Mouse (Mus musculus) retina, postnatal 7 days (tissue): ENCODE results near the gene Cd52.
"Not testable (repeated sequence)": the region's sequence is repeated elsewhere in the genome, so short reads cannot be mapped to it uniquely, and the experiment has no call there.

ENCODE experiments used
- DNase-seq: peaks from one replicate; pipeline ENCODE4 v3.0.0-alpha.2; 2012; ENCODE audit warnings: low read depth, low spot score

The Cd52 gene

DNA sequence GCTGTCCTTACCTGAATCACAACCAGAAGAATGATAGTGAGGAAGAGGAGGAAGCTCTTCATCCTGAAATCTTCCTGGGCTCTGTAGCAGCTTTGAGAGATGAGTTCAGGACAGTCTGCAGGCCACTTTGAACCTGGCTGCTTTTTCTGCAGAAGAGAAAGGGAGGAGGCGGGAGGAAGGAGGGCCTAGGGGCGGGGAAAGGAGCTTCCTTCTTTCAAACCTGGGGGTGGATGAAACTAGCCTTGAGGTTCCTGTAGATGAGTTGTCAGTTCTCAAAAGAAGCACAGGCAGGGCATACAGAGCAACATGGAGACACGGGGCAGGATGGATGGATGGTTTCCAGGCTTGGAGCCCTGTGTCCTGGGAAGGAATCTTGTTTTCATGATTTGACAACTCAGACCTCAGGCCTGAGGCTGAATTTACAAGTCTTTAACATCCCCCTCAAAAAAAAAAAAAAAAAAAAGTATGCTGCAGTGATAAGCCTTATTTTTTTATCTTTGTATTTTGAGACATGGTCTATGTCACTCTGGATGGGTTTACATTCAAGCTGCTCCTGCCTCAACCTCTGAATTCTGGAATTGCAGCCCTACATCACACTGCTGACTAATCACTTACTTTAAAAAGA, at the start of gene Cd52:
Gene Cd52 (minus strand): TSS at position 160 of the 625 bp plus-strand sequence.
- no peak for DNase-seq

DNA sequence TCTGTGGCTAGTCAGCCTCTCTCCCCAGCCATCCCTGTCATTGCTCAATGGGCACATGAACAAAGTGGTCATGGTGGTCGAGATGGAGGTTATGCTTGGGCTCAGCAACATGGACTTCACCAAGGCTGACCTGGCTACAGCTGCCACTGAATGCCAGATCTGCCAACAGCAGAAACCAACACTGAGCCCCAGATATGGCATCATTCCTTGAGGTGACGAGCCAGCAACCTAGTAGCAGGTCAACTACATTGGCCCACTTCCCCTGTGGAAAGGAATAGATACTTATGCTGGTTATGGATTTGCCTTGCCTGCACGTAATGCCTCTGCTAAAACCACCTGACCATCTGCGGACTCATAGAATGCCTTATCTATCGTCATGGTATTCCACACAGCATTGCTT, 49.4 kb upstream of the Cd52 start:
- not testable (repeated sequence) for DNase-seq

DNA sequence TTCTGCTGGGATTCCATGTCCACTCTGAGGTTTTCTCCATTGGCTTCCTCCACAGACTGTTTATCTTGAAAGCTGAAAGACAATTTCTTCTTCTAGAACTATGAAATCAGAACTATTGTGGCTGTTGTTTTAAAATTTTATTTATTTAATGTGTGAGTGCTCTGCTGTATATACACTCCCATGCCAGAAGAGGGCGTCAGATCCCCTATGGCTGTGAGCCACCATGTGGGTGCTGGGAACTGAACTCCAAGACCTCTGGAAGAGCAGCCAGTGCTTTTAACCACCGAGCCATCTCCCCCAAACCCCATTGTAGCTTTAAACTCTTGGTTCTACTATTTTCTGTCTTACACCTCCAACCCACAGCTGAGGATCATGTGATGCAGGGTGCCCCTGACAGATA, 44.0 kb upstream of the Cd52 start:
- DNase-seq: no peak

DNA sequence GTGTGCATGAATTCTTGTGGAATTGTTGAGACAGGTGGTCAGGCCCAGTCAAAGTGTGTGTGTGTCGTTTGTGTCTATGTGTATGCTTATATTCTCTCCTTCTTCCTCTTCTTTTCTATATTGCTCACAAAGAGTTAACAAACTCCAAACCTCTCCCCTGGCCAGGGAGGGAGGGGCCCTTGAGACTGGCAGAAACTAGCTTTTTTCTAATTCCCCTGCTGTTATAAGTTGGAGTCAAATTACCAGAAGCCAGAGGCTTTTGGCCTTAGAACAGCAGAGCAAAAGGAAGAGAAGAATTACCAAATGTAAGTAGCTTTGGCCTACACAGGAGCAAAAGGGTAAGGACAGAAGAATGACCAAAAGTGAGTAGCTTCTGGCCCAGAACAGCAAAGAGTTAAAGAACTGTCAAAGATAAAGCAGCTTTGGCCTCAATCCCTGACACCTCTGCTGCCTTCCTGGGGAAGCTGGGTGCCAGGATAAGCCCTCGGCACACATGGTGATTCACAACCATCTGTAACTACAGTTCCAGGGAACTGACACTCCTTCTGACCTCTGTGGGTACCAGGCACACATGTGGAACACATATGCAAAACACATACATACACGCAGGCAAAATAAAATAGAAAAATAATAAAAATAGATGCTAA, 41.5 kb upstream of the Cd52 start:
- peak; percentile 28 for DNase-seq

DNA sequence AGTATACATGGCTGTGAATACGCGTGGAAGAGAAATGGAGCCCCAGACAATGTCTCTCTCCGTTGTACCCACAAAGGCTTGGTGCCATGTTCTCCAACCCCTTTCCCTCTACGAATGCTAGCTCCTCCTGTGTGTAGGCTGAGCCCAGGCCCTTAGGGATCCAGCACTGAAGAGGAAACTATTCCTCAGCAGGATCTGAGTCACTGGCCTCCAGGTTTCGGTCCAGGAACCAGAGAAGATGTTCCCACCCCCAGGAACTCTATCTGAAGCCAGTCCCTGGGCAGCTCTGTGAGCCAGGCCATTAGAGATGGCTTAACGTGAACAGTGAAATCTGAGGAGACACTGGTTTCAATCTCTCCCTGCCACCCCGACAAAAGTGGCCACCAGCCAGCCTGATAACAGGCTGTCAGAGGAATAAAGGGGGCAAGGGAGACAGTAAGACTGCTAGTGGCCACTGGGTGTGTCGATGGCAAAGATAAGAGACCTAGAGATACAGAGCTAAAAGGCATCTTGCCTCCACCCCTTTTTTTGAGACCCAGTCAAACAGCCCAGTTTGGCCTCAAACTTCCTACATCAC, 37.7 kb upstream of the Cd52 start:
- DNase-seq: no peak

DNA sequence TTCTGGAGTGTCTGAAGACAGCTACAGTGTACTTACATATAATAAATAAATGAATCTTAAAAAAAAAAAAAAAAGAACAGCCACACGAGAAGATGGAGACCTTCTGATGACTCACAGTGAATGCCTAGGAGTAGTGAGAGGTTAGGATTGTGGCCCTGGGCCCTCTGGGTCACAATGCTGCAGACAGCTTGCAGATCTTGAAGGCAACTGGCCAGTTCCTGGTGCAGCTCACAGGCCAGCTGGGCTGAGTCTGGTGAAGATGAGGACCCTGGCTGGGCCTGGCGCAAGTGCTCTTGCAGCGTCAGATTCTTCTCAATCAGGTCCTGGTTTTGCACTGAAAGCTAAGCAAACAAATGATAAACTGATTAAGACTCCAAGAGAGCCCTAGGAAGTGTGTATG, 37.2 kb upstream of the Cd52 start:
- no peak for DNase-seq

DNA sequence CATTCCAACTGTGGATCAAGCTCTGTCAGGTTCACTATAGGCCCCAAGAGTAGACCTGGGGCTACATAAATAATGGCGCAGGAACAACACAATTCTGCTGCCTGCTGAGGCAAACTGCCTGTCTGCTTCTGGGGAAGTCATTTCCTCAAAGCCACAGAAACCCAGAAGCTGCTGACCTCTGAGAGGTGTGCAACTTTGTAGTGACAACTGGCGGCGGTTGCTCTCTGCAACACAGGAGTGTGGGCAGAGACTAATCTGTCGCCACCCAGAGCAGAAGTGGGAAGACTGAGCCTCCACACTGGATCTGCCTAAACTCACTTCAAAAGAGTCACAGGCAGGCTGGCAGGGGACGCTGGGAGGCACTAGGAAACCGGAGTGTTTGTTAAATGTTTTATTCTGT, 34.6 kb upstream of the Cd52 start:
- no peak for DNase-seq

DNA sequence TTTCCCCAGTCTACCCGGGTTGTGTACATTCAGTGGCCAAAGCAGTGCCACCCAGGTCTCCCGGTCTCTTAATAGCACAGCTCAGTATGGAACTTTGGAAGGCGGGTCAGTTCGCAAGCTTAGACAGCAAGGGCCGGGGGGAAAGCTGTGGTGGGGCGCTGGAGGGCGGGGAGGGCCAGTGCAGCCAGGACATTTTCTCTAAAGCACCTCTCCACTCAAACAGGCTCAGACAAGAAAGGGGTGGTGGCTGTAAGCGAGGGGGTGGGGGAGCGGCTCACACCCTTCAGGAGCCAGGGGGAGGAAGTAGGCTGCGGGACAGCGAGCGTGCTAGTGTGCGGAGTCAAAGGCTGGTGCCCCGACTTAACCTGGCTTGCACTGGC, 34.1 kb upstream of the Cd52 start:
- no peak for DNase-seq

DNA sequence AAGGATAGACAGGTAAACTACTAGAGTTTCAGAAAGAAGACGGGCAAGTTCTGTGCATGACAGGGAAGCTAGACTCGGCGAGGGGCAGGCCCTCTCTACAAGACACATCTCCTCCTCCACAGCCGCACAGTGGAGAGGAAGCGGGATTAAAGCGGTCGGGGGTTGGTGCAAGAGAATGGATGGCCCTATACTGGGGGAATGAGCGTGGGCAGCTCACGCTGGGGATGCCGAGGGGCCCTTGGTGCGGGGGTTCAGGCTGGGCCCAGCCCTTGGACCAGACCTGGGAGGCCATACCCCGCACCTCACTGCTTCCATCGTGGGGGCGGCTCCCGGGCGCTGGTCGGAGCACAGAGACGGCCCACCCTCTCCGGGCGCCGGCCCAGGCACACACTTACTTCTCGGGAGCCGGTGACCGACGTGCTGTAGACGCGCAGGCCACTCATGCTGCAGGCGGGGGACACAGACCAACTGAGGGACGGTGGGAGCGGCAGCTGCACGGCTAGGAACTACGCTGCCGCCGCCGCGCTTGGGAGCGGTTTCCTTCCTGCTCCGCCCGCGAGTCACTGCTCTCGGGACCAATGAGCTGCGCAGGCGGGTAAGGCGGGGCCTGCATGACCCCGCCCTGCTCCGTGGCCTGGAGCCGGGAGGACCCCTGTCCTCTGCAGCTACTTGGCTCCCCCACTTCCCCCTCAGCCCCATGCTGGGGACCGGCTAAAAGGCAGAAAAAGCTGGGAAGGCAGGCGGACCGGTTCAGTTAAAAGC, 33.5 kb upstream of the Cd52 start, which contains the start of gene Sh3bgrl3:
Gene Sh3bgrl3 (minus strand): TSS at position 569 of the 762 bp plus-strand sequence.
- peak; percentile 58 for DNase-seq

DNA sequence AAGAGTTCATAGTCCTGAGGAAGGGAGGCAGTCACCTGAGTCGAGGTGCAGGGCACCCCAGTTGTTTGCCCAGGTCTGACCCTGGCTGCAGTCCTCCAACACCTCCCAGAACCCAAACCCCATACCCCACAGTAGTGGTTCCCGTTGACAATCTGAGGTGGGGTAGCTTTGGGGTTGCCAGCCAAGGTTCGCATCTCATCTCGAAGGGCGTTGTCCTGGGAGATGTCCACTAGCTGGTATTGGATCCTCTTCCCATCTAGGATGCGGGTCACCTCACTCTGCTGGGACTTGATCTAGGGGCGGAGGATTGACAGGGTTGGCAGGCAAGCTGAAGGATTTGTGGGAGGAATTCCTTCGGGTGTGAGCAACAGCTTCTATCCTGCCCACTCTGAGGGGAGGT, 32.9 kb upstream of the Cd52 start:
- DNase-seq: no peak

DNA sequence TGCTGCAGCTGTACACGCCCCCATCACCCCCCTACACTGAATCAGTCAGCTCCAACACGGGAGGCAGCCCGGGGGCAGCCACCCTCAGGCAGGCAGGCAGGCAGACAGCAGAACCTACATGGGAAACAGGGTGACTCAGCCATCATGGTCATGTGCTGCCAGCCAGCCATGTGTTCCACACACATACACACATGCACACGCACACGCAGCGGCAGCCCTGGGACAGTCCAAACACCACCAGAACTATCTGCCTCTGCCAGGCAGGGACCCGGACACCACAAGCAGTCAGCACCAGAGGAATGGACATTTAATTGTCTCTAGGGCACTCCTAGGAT, 32.2 kb upstream of the Cd52 start:
- DNase-seq: no peak

DNA sequence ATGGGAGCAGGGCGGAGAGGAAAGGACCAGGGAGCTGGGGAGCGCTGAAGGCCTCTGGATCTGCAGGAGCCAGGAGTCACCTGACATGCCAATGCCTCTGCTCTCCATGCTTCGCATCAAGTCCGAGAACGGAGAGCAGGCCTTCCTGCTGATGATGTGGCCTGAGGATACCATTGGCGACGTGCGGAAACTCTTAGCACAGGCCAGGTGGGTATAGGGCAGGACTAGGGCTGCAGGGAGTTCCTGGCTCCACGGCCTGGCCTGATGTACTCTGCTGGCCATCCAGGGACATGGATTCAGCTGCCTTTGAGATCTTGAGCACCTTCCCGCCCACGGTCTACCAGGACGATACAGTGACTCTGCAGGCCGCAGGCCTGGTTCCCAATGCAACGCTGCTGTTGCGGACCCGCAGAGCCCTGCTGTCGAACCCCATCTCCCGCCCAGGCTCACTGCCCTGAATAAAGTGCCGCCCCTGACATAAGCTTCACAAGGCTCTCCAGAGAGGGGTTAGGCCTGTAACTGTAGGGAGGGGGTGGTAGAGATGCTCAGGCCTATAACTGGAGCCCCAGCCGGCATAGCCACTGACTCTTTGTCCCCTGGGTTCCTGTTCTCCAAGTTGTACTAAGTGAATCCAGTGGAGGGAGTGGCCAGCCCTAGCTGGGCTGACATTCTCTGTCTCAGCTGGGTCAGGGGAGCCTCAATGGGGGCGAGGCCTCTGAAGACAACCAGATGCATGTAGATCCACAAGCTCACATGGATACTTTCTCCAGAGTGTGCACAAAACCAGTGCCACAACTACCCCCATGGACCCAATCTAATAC, 31.6 kb upstream of the Cd52 start:
- no peak for DNase-seq

DNA sequence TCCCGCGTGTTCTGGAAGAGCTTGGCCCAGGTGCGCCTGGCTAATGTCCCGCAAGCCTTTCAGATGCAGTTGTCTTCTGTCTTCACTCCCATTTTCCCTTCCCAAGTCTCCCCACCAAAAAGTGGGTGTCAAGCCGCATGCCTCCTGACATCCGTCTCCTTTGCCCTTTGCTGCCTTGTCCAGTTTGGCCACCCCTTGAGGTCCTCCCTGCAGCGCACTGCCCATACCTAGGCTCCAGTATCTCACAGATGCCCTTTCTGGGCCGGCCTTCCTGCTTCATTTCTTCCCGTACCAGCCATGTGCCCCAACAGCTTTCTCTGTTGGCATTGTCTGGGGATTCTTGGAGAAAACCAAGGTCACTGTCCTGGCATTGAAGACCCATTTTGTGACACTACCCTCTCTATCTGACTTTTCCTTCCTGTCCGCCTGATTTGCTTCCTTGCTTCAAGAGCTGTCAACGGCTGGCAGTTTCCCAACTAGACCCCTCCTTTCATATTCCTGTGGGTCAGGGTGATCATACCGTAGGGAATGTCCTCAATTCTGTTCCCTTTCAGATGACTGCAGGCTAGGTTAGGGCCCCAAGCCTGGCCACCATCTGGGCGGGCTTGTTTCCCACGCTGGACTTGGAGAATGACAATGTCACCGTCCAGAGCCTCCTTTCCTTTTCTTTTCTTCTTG, 30.6 kb upstream of the Cd52 start:
- no peak for DNase-seq

DNA sequence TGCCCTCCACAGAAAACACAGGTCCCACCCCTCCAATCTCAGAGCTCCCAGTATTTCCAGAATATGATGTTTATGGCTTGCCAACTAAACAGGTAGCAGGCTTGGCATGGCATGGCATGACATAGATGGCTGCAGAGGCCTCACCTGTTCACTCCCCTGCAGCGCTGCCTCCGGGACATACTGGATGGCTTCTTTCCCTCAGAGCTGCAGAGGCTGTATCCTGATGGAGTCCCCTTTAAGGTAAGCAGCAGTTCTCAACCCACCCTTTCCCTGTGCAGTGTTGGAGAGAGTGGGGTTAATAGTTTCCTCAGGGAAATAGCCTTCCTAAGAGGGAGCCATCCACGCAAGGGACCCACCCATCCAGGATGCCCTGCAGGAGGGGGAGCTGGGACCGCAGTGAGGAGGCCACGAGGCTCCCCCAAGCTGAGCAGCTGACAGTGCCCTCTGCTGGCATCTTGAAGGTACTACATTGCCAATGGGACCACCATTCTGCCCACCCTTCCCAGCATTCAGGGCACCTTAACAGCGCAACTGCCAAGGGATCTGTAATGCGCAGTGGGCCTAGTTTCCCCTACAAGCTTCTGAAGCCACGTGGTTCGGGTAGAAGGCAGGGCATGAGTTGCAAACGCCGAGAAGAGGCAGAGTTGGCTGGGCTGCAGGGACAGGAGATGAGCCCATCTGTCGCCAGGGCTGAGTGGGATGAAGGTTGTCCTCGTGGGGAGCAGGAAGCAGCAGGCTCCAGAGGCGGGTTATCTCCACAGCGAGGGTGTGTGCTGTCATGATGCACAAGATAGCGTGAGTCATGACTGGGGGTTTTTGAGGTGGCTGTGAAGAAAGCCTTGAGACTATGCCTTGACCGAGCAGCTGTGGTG, 29.0 kb upstream of the Cd52 start:
- DNase-seq: peak; percentile 67

DNA sequence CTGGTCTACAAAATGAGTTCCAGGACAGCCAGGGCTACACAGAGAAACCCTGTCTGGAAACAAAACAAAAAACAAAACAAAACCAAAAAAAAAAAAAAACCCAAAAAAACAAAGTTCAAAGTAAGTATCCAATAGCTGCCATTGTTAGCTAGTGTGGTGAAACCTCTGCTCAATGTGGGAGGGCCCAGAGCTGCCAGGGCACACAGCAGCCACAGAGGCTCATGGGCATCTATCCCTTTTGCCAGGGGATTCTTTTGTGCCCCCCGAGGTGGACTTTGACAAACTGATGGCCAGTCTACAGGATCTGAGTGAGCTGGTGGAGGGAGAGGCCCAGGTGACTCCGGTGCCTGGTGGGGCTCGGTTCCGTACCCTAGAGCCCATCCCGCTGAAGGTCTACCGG, 28.3 kb upstream of the Cd52 start:
- no peak for DNase-seq

DNA sequence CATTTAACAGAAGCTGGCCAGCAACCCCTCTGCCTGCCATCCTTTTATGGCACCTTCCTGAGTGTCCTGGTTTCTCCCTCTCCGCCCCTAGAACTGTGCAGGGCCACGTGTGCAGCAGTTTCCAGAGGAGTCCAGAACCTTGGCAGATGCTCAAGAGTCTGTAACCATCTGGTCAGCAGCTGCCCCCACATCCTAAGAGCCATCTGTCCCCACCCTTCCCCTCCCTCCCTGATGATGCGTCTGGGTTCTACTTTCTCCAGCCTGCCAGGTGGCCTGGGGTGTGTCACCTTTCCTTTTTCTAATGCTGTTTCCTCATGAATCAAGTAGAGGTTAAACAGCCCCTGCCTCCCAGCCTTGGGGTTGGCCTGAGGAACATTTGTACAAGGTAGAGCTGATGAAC, 27.4 kb upstream of the Cd52 start:
- no peak for DNase-seq

DNA sequence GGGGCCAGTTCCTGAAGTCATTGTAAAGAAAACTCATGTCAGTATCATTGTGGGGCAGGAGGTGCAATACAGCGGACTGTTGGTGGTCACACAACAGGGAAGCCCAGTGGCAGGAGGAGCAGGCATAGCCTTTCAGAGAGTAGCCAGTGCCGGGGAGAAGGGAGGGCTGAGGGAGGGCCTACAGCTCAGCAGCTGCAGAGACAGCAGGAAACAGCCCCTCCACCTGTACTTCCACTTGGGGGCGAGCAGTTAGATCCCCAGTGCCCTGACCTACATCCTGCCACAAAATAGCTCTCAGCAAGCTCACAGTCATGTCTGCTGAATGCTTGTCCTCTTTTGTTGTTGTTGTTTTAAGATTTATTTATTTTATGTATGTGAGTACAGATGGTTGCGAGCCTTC, 26.7 kb upstream of the Cd52 start:
- DNase-seq: no peak

DNA sequence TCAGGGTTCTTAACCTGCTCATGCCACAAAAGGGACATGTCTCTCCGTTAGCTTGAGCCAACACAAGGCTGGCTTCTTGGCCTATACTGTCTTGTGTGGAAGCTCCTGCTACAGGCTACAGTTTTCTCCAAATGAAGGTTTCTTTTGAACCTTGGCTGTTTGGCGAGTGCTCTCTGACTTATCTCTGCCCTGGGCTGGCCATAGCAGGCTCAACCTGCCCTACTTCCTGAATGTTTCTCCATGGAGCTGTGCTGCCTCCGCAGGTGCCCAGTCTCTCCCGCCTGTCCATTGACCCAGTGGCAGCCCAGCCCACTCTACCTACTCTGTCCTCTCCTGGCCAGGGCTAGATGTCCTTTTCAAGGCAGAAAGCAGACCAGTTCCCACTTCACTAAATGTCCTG, 26.0 kb upstream of the Cd52 start:
- no peak for DNase-seq

DNA sequence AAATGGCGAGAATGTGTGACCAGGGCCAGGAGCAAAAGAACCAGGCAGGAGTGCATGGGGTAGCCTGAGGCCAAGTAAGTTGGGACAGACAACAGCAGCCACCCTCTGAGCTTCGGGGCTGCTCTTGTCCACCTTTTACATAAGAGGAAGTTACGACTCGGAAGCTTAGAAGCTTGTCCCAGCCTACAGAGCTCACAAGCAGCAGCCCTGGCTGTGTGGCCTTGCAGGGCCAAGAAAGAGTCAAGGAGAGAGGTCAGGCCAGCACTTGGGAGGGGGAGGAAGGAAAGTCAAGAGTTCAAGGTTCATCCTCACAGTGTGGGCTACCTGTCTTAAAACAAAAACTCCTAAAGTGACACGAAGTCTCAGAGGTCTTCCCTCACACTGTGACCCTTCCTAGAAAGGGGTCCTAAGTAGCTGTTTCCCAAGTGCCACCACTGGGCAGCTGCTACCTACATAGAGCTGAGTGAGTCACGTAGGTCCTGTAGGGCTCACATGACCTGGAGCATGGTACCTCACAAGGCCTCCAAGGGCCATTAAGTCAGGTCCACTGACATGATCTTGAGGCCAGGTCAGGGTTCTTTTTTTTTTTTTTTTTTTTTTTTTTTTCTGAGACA, 25.4 kb upstream of the Cd52 start:
- DNase-seq: no peak

DNA sequence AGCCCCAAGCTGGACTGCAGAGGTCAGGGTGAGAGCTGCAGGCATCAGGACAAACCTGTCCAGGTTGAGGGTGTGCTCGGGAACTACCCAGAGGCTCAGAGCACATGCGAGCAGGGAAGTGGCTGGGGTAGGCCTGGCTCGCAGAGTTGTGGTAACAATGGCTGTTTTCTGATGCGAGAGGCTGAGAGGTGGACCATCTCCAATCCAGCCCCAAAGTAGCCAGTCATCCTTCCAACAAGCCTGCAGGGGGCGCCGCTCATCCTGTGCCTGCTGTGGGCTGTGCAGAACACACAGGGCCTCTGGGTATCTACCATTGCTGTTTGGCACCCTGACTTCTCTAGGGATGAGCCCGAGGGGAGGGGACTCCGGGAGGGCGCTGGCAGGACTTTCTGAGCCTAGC, 24.8 kb upstream of the Cd52 start:
- DNase-seq: no peak
